In the genomic region with DNA sequence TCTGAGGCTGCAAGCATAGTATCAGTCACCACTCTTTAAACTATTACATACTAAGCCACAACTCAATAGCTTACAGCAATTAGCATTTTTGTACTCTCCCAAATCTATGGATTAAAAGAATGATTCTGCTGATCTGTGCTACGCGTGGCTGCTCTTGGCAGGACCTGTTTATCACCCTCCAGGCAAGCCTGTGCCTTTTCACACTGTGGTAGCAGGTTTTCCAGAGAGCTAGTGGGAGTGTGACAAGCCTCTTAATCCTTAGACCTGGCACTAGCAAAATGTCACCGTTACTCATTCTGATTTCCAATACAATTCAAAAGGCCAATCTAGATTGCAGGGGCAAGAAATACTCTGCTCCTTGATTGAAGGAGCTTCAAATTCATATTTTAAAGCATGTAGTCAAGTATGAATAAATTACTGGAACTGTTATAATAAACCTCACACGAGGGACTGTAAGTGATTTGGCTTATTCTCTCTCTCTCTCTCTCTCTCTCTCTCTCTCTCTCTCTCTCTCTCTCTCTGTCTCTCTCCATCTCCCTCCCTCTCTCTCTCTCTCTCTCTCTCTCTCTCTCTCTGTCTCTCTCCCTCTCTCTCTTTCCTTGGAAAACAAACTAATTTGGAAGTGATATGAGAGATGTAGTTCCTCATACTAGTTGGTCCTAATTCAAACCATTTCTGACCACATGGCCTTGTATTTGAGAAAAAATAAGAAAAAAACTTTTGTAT, we compare ENCODE assay signal across 16 mouse cellular contexts.
DNase-seq lines count a peak whose midpoint lies in the region; ATAC-seq lines count a peak whose summit lies in the region.
"Had no signal": no experiment of that assay in that cellular context is flagged by ENCODE, and none has a peak within 500 bp of the region (broad histone marks: within the 10 kb centered on the region; RNA-seq: fewer than 3 reads in every experiment).

No protein-coding gene starts in this region.

- no peaks in the 10 kb centered on the region for H3K9me3 ChIP-seq in forebrain, embryonic 15.5 days
- no peaks in the 10 kb centered on the region for H3K9me3 ChIP-seq in forebrain, embryonic 12.5 days
- H3K9me3 ChIP-seq in midbrain, embryonic 14.5 days (ENCODE audit: control insufficient read depth, low read length) = no peaks in the 10 kb centered on the region
- H3K9me3 ChIP-seq: embryonic facial prominence, embryonic 15.5 days; heart, embryonic 10.5 days; hindbrain, embryonic 12.5 days; limb, embryonic 15.5 days; liver, embryonic 15.5 days had no signal

- no peaks in the 10 kb centered on the region for H3K27me3 ChIP-seq in forebrain, embryonic 15.5 days
- H3K27me3 ChIP-seq in forebrain, embryonic 12.5 days = no peaks in the 10 kb centered on the region
- no peaks in the 10 kb centered on the region for H3K27me3 ChIP-seq in midbrain, embryonic 14.5 days (ENCODE audit: control insufficient read depth, insufficient read depth, low read length)
- H3K27me3 ChIP-seq: embryonic facial prominence, embryonic 15.5 days; hindbrain, embryonic 12.5 days; limb, embryonic 15.5 days; liver, embryonic 15.5 days had no signal

- no peak overlapping the region for H3K4me2 ChIP-seq in forebrain, embryonic 15.5 days (replicated peaks)
- no peak overlapping the region for H3K4me2 ChIP-seq in forebrain, embryonic 12.5 days
- no peak overlapping the region for H3K4me2 ChIP-seq in midbrain, embryonic 14.5 days (ENCODE audit: low read length)
- H3K4me2 ChIP-seq: embryonic facial prominence, embryonic 15.5 days; hindbrain, embryonic 12.5 days; limb, embryonic 15.5 days; liver, embryonic 15.5 days had no signal

- peaks cover 5% of the 10 kb centered on the region for H3K4me1 ChIP-seq in forebrain, embryonic 15.5 days
- no peaks in the 10 kb centered on the region for H3K4me1 ChIP-seq in forebrain, embryonic 12.5 days
- H3K4me1 ChIP-seq in midbrain, embryonic 14.5 days (ENCODE audit: control insufficient read depth, insufficient read depth, low read length) = no peaks in the 10 kb centered on the region
- H3K4me1 ChIP-seq: embryonic facial prominence, embryonic 15.5 days; heart, embryonic 10.5 days; hindbrain, embryonic 12.5 days; limb, embryonic 15.5 days; liver, embryonic 15.5 days had no signal

- 26% methylated on average over 4 of the region's 4 CpGs for WGBS in forebrain, embryonic 15.5 days
- WGBS in forebrain, embryonic 12.5 days = 52% methylated on average over 4 of the region's 4 CpGs
- WGBS in midbrain, embryonic 14.5 days = 24% methylated on average over 4 of the region's 4 CpGs

- ATAC-seq in forebrain, embryonic 15.5 days (replicated peaks) = peak; percentile 71; the same call in 1 of the 2 replicates
- no peak for ATAC-seq in forebrain, embryonic 12.5 days (ENCODE audit: low FRiP score)
- no peak; the same call in 1 of the 2 replicates for ATAC-seq in midbrain, embryonic 14.5 days (ENCODE audit: low FRiP score, low TSS enrichment)

- no peak overlapping the region for H3K4me3 ChIP-seq in forebrain, embryonic 15.5 days
- H3K4me3 ChIP-seq in forebrain, embryonic 12.5 days (replicated peaks) = no peak overlapping the region
- H3K4me3 ChIP-seq in midbrain, embryonic 14.5 days (replicated peaks; ENCODE audit: low read depth, low read length) = no peak overlapping the region
- H3K4me3 ChIP-seq: embryonic facial prominence, embryonic 15.5 days; heart, embryonic 10.5 days; hindbrain, embryonic 12.5 days; limb, embryonic 15.5 days; liver, embryonic 15.5 days had no signal

- H3K9ac ChIP-seq in forebrain, embryonic 15.5 days (replicated peaks) = no peak overlapping the region
- no peak overlapping the region for H3K9ac ChIP-seq in forebrain, embryonic 12.5 days
- H3K9ac ChIP-seq in midbrain, embryonic 14.5 days (replicated peaks; ENCODE audit: low read length) = no peak overlapping the region
- H3K9ac ChIP-seq: embryonic facial prominence, embryonic 15.5 days; hindbrain, embryonic 12.5 days; limb, embryonic 15.5 days; liver, embryonic 15.5 days had no signal

- H3K36me3 ChIP-seq in forebrain, embryonic 15.5 days = no peaks in the 10 kb centered on the region
- H3K36me3 ChIP-seq in forebrain, embryonic 12.5 days (replicated peaks) = no peaks in the 10 kb centered on the region
- H3K36me3 ChIP-seq in midbrain, embryonic 14.5 days (ENCODE audit: control insufficient read depth, insufficient read depth, low read length) = no peaks in the 10 kb centered on the region
- H3K36me3 ChIP-seq: embryonic facial prominence, embryonic 15.5 days; heart, embryonic 10.5 days; hindbrain, embryonic 12.5 days; limb, embryonic 15.5 days; liver, embryonic 15.5 days had no signal

- peak; percentile 53 for DNase-seq in Muller cell, postnatal 12 days (ENCODE audit: inconsistent ontology term)
- DNase-seq in brain, adult 2 months (ENCODE audit: low read depth, low spot score) = peak; percentile 46
- peak; percentile 54 for DNase-seq in midbrain, embryonic 14.5 days
- no peak for DNase-seq in adrenal gland, adult 2 months
- DNase-seq in kidney, adult 11 months = no peak
- DNase-seq: adrenal gland, postnatal 10 days; cerebellum, adult 8-10 months; right cerebral cortex, adult 18-20 months had no signal

- no peak overlapping the region for H3K27ac ChIP-seq in forebrain, embryonic 15.5 days (replicated peaks)
- no peak overlapping the region for H3K27ac ChIP-seq in forebrain, embryonic 12.5 days
- no peak overlapping the region for H3K27ac ChIP-seq in midbrain, embryonic 14.5 days (replicated peaks; ENCODE audit: low read depth, low read length)
- H3K27ac ChIP-seq: embryonic facial prominence, embryonic 15.5 days; heart, embryonic 10.5 days; hindbrain, embryonic 12.5 days; limb, embryonic 15.5 days; liver, embryonic 15.5 days; stomach, postnatal 0 days had no signal

Comparison
In these comparisons a context has a peak if more than half of its experiments do, and no peak if none do; other contexts are left out.
1. DNase-seq: peak in Muller cell, postnatal 12 days (single experiment), brain, adult 2 months (single experiment) and midbrain, embryonic 14.5 days (single experiment); none in adrenal gland, adult 2 months (single experiment) and kidney, adult 11 months (single experiment).